Mouse (Mus musculus) lung, postnatal 0 days (tissue): ENCODE results near the gene Ddx50.

ENCODE experiments used
- CTCF ChIP-seq: IDR thresholded peaks from 2 replicates; pipeline ENCODE4 v1.5.1; 2016; ENCODE audit warnings: antibody characterized with exemption, mild to moderate bottlenecking
- EP300 ChIP-seq: IDR thresholded peaks from 2 replicates; pipeline ENCODE4 v1.6.1; 2016; ENCODE audit warnings: antibody characterized with exemption, mild to moderate bottlenecking, control low read depth

- no peak for TF ChIP-seq CTCF
- no peak for TF ChIP-seq EP300
These were observed 62.4 kb downstream of the Ddx50 start for GRCm38 (mm10) chr10:62588616-62589015.
